Mouse (Mus musculus): ENCODE results near the gene Wdr95. TPM values are rescaled to one million over a fixed set of nuclear protein-coding genes. Genes with fewer than 3 reads are reported as not detected.
A peak's percentile ranks its signal among the peaks of the same experiment; 100 is the strongest.

The Wdr95 gene
- total RNA-seq, 2 experiments from 2014 or later = 0.62 to 2.4 TPM

GRCm38 (mm10) chr5:149625547-149625946 is 97.1 kb downstream of the Wdr95 start:
- DNase-seq = no peak

DNA sequence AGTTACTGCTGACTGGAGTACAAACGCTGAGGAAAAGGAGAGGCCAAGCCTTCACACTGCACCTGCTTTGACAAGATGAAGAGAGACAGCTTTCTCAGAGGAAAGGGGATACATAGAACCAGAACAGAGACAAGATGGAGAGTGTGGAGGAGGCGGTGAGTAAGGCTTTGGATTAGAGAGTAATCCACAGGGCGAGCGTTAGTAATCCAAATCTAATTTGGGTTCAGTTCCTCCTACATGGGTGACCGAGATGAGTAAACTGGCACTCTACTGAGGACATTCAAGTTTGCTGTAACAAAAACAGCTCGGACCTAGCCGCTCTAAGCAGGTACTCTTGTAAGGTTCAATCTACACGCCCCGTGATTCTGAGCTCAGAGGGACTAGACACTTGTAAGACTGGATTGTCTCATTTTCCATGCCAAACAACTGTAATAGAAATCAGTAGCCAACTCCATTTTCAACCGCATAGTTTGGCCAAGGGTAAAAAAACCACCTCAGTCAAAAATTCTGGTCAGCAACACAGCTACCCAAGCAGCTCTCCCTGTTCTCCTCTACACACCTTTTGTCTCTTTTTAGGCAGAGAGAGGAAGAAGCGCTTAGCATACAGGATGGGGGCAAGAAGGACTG is 106.0 kb downstream of the Wdr95 start:
- no peak for DNase-seq

DNA sequence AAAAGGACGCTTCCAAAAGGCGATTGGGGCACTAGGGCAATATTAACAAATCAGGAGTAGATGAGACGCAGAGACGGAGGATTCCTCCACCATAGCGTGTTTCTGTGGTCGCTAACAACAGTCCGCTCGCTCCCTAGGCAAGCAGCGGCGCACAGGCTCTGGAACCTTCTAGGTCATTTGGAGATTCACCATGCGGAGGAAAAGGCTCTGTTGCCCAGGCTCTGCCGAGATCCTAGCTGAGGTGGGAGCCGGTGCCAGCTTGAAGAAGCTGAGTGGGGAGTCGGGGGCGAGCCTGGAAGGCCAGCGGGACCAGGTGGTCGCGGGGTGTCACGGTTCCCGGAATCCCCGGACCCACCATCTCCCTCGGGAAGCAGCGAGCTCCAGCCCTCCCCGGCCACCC is 107.1 kb downstream of the Wdr95 start:
- no peak for DNase-seq

DNA sequence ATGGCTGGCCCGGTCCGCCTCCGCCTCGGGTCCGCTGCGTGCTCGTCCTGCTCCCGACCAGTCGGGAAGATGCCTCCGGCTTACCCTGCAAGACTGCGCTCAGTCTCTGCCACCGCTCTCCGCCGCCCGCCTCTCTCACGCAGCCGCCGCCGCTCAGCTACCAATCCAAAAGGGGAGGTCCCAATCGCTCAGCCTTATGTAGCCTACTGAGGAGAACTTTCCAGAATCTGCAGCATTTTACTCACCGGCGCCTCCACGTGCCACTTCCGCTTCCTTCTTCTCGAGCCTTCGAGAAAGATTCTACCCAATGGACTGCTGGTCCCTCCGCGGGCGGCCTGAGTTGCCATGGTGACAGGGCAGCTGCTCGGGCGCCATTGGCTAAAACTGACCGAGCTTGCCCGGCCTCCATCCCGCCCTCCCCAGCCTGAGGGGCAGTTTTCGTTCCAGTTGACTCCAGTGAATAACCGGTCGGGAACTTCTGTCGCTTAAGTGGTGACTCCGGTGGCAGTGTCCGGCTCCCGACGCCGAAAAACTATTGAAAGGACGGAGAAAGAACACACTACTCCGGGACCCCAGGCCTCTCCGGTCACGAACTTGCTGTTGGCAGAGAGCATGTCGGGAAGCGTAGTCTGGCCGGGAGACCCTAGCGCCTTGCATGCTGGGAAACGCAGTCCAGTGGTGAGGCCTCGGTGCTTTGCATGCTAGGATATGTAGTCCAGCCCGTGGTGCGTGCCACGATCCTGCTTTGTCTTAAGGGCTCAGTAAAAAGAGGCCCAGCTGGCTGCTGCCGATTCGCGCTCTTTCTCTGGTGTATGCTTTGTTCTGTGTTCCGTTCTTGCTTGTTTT is 107.8 kb downstream of the Wdr95 start, which contains the start of gene Hsph1:
Gene Hsph1, minus strand, starts transcription at position 302 of the 846 bp plus-strand sequence.
- DNase-seq = peak; percentile 99

DNA sequence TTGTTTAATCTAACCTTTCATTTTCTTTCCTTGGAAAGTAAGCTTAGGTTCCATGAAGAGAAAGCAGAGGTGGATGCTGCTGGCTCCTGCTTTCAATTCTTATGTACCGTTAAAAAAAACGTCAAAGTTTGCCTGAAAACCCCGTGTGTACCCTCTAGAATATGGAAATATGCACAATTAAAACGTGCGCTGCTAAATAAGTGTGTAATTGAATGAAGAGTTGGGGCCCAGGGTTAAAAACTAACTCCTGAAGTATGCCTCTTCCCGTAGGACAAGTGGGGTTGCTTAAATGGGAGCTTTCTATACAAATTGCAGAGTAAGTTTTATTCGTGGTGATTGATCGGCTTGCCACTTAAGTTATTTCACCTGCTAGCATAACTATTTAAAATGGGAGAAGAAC is 108.8 kb downstream of the Wdr95 start:
- DNase-seq = no peak

- no peak for DNase-seq
Measured at GRCm38 (mm10) chr5:149641277-149641892, 112.9 kb downstream of the Wdr95 start.

DNA sequence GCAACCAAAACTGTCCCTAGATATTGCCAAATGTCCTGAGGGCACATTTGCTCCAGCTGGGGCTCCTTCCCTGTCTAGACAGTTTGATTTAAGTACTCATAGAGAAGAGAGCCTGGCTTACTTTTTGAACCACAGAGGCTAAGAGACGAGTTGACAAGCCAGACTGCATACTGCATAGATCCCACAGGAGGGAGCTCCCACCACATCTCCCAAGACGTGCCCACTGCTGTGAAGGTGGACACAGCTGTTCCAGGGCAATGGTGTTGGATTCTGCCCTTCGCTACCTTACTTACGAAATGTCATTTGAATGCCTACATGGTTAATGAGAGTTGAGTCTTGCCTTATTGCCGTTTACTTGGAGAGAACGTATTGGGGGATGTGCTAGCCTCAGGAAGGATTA is 113.9 kb downstream of the Wdr95 start:
- DNase-seq = no peak

DNA sequence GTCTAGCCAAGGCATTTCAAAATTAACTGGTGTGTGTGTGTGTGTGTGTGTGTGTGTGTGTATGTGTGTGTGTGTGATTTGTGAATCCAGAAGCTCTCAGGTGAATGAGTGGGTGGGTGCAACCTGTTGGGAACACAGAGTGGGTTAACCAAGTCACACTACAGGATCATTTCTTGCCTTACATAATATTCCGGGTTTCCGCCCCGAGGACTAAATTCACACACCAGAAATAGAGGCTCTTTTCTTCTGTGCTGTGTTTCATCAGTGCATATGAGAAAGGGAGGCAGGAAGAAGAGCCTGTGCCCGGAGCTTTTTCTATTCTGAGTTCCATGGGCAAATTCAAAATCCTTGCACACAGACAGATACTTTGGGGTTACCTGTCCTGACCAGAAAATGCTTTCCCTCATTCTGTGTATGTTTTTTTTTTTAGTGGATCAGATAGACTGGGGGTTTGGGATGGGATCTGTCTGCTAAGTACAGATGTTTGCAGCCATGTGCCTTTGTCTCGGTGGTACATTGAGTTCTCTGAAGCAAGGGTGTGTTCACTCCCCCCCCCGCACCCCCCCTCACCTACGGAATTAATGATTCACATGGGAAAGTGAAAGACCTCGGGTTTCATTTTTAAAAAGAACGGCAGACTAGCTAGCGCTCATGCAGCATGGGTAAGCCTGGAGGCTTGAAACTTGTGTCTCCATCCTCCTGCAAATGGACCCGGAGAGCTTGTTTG is 114.5 kb downstream of the Wdr95 start:
- DNase-seq = no peak

GRCm38 (mm10) chr5:149647367-149648115 is 119.1 kb downstream of the Wdr95 start:
- peak in 1 of 2 experiments; percentile 8 for DNase-seq

GRCm38 (mm10) chr5:149648196-149648595 is 119.7 kb downstream of the Wdr95 start:
- no peak for DNase-seq

DNA sequence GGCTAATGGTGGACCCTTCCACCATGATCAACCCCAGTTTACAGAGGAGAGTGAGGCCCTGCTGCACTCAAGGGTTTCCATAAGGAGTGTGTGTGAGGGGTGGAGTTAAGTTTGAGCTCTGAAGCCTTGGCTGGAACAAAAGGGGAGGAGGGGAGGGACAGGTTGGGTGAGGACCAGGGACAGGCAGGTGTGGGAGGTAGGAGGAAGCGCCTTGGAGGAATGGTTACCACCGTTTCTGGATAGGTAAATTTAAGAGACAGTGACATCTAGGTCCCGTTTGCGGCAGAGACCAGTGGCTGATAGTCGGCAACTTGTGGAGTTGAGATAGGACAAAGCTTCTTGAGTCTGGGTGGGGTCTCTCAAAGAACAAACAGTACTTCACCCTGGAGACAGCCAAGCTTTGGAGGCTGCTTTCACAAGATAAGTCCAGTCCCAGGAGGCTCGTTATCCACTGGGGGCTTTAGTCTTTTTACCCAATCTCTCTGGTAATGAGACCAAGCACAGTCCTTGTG is 120.5 kb downstream of the Wdr95 start:
- no peak for DNase-seq

DNA sequence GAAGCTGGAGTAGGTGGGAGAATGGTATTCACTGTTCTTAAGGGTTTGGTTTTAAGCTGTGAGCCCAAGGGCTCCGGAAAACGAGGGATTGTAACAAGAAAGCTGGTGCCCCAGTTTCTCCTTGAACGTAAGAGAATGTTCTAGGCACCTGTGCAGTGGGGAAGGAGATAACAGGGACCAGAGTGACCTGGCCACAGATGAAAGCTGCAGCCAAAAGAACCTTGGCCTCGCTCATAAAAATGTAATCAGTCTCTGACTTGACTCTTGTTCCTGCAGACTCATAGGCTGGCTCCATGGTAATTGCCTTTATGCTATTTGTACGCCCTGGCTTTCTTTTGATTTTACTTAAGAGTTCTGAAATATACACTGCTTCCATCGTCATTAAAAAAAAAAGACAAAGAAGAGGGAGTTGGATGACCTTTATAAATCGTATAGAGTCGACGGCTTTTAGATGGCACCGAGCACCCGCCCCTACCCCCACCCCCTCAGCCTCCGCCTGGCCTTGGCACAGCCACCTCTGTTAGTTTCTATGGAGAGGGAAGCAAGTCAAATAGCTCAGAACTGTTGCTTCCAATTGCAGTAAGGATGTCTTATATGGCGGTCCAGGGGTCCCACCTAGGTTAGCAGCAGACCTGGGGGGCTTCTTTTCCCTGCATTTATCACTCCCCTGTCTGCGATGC is 121.2 kb downstream of the Wdr95 start:
- DNase-seq = no peak

- no peak for DNase-seq
Measured at GRCm38 (mm10) chr5:149650179-149650553, 121.7 kb downstream of the Wdr95 start.

DNA sequence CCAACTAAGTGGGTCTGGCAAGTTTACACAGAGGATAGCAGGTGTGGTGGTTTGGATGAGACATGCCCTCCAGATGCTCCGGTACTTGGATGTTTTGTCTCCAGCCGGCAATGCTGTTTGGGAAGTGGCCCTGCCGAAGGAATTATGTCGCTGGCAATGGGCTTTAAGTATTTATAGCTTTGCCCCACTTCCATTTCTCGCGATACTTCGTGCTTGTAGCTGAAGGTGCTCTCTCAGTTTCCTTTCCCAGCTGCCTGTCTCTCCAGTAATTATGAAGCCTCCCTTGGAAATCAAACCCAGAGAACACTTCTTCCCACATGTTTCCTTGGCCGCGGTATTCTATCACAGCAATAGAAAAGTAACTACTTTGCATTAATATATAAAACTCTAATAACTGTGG is 127.2 kb downstream of the Wdr95 start:
- DNase-seq = no peak

GRCm38 (mm10) chr5:149658022-149658421 is 129.5 kb downstream of the Wdr95 start:
- DNase-seq = no peak

- no peak for DNase-seq
Measured at GRCm38 (mm10) chr5:149658741-149659413, 130.4 kb downstream of the Wdr95 start.

- no peak for DNase-seq
Measured at GRCm38 (mm10) chr5:149659414-149659780, 130.9 kb downstream of the Wdr95 start.

DNA sequence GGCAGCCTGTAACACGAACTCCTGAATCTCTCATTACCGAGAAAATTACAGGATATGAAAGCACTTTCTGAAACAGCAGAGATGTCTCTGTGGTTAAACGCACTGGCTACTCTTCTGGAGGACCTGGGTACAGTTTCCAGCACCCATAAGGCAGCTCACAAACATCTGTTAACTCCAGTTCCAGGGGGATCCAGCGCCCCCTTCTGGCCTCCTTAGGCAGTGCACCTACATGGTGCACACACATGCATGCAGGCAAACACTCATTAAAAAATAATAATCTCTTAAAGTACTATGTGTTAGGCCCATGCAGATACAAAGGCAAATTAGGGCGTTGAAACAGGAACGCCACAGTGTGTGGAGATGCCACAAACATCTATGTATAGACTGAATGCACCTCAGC is 132.9 kb downstream of the Wdr95 start:
- no peak for DNase-seq

Data from layer of hippocampus, postnatal 36 days (tissue).